In genomic region chr7:44997231-44997939, GRCm38 (mm10) we compare ENCODE assay signal across 7 mouse cellular contexts. TPM values are rescaled to one million over a fixed set of nuclear protein-coding genes. Genes with fewer than 3 reads are reported as not detected.
DNase-seq lines count a peak whose midpoint lies in the region; ATAC-seq lines count a peak whose summit lies in the region.

Gene Irf3, plus strand, starts transcription at chr7:44997648.

- H3K36me3 ChIP-seq in embryonic facial prominence, embryonic 11.5 days (replicated peaks; ENCODE audit: control insufficient read depth, insufficient read depth, low read depth, low read length) = peaks cover 18% of the 10 kb centered on the region
- H3K36me3 ChIP-seq in limb, embryonic 10.5 days = peaks cover 69% of the 10 kb centered on the region
- peaks cover 40% of the 10 kb centered on the region for H3K36me3 ChIP-seq in midbrain, embryonic 13.5 days

- H3K9ac ChIP-seq in embryonic facial prominence, embryonic 11.5 days (replicated peaks; ENCODE audit: low read length) = peak within 1 kb of the TSS; percentile 84
- H3K9ac ChIP-seq in midbrain, embryonic 13.5 days (replicated peaks) = peak within 1 kb of the TSS; percentile 74

- under 1% methylated on average over 43 of the region's 43 CpGs for WGBS in embryonic facial prominence, embryonic 11.5 days
- under 1% methylated on average over 43 of the region's 43 CpGs for WGBS in limb, embryonic 10.5 days
- WGBS in midbrain, embryonic 13.5 days = under 1% methylated on average over 43 of the region's 43 CpGs

- H3K4me3 ChIP-seq in embryonic facial prominence, embryonic 11.5 days (ENCODE audit: low read depth, low read length) = peak within 1 kb of the TSS; percentile 60
- H3K4me3 ChIP-seq in limb, embryonic 10.5 days = peak within 1 kb of the TSS; percentile 75
- peak within 1 kb of the TSS; percentile 50 for H3K4me3 ChIP-seq in midbrain, embryonic 13.5 days (replicated peaks)

- H3K4me2 ChIP-seq in embryonic facial prominence, embryonic 11.5 days (ENCODE audit: low read depth, low read length) = peak within 1 kb of the TSS; percentile 84
- H3K4me2 ChIP-seq in midbrain, embryonic 13.5 days (replicated peaks) = peak within 1 kb of the TSS; percentile 69

- DNase-seq in adrenal gland, postnatal 14 days = peak; percentile 98
- DNase-seq in embryonic facial prominence, embryonic 11.5 days (ENCODE audit: low spot score) = peak; percentile 98
- DNase-seq in kidney, adult 11 months = peak; percentile 95
- peak; percentile 95 for DNase-seq in limb, embryonic 10.5 days (ENCODE audit: low spot score)
- DNase-seq in spleen, adult 12 weeks (ENCODE audit: low spot score) = peak; percentile 97

- H3K27me3 ChIP-seq in embryonic facial prominence, embryonic 11.5 days (ENCODE audit: control insufficient read depth, insufficient read depth, low read length) = no peaks in the 10 kb centered on the region
- H3K27me3 ChIP-seq in limb, embryonic 10.5 days (ENCODE audit: low read depth, poor library complexity, severe bottlenecking) = no peaks in the 10 kb centered on the region
- H3K27me3 ChIP-seq in midbrain, embryonic 13.5 days = no peaks in the 10 kb centered on the region

- peak; percentile 78 for ATAC-seq in embryonic facial prominence, embryonic 11.5 days (replicated peaks; ENCODE audit: insufficient number of reproducible peaks, low FRiP score, low TSS enrichment, low read depth)
- peak; percentile 80 for ATAC-seq in granulocyte monocyte progenitor cell, adult 5-6 weeks (replicated peaks; ENCODE audit: poor library complexity, severe bottlenecking)
- peak; percentile 92 for ATAC-seq in midbrain, embryonic 13.5 days

- no peaks in the 10 kb centered on the region for H3K9me3 ChIP-seq in embryonic facial prominence, embryonic 11.5 days (replicated peaks; ENCODE audit: control insufficient read depth, low read length)
- H3K9me3 ChIP-seq in limb, embryonic 10.5 days (replicated peaks) = no peaks in the 10 kb centered on the region
- no peaks in the 10 kb centered on the region for H3K9me3 ChIP-seq in midbrain, embryonic 13.5 days

- 0 out of 2 replicates have a peak within 1 kb of the TSS, but pooled peaks have one; percentile 43 for H3K27ac ChIP-seq in embryonic facial prominence, embryonic 11.5 days (replicated peaks; ENCODE audit: low read depth, low read length)
- H3K27ac ChIP-seq in limb, embryonic 10.5 days = peak within 1 kb of the TSS; percentile 91
- peak within 1 kb of the TSS; percentile 30 for H3K27ac ChIP-seq in midbrain, embryonic 13.5 days

- no peaks in the 10 kb centered on the region; the same call in 1 of the 2 replicates for H3K4me1 ChIP-seq in embryonic facial prominence, embryonic 11.5 days (ENCODE audit: control insufficient read depth, insufficient read depth, low read length)
- H3K4me1 ChIP-seq in limb, embryonic 10.5 days = peaks cover 38% of the 10 kb centered on the region
- peaks cover 33% of the 10 kb centered on the region for H3K4me1 ChIP-seq in midbrain, embryonic 13.5 days (replicated peaks)

RNA-seq across cellular contexts. Expression of gene Irf3, which starts in this region (rescaled TPM):
- 95.1 and 108 TPM in 2 replicates for total RNA-seq in adrenal gland, postnatal 14 days (2021)
- polyA plus RNA-seq in embryonic facial prominence, embryonic 11.5 days (2014; fragmentation: Nextera tagmentation; extraction: Ambion mirVana) = 62.4 and 71.9 TPM in 2 replicates
- total RNA-seq in granulocyte monocyte progenitor cell, adult 5-6 weeks (2014; fragmentation: Nextera tagmentation) = 76.6 and 105 TPM in 2 replicates
- total RNA-seq in granulocyte monocyte progenitor cell, adult 5-6 weeks (2017) = 87.5 and 88.9 TPM in 2 replicates
- 74.7 and 75.0 TPM in 2 replicates for polyA plus RNA-seq in limb, embryonic 10.5 days (2016; fragmentation: Nextera tagmentation; extraction: Ambion mirVana)
- polyA plus RNA-seq in midbrain, embryonic 13.5 days (2015; fragmentation: Nextera tagmentation; extraction: Ambion mirVana) = 63.0 and 70.7 TPM in 2 replicates

Comparison
In these comparisons a context has a peak if more than half of its experiments do, and no peak if none do; other contexts are left out.
1. Peak in every context shown above with its lines: DNase-seq, ATAC-seq, H3K4me3 ChIP-seq and H3K27ac ChIP-seq.
2. H3K27ac ChIP-seq: peak in every context shown above with its lines; median percentile 91 in limb, embryonic 10.5 days; 43 in embryonic facial prominence, embryonic 11.5 days; 30 in midbrain, embryonic 13.5 days.